Mouse (Mus musculus): Measurements from ENCODE around the gene Gtf3c3.
A peak's percentile ranks its signal among the peaks of the same experiment; 100 is the strongest.

Gtf3c3 gene

GRCm38 (mm10) chr1:54438340-54439079 is at the start of gene Gtf3c3:
Gene Gtf3c3 (minus strand): TSS chr1:54438971.
- Histone ChIP-seq H3K27me3 (ENCODE audit: insufficient read depth, low read length) (no peaks in the 10 kb centered on the region), H3K9me3 (ENCODE audit: low read length) (no peaks in the 10 kb centered on the region), H3K36me3 (ENCODE audit: insufficient read depth, low read length) (peaks cover 27% of the 10 kb centered on the region), H3K4me1 (replicated peaks; ENCODE audit: low read depth, low read length) (peaks cover 13% of the 10 kb centered on the region), H3K4me3 (replicated peaks; ENCODE audit: low read length) (peak within 1 kb of the TSS; percentile 90)
- TF ChIP-seq CTCF (conservative IDR thresholded peaks at IDR 0.05; ENCODE audit: low read length) (no peak), POU5F1 (IDR thresholded peaks at IDR 0.05; ENCODE audit: borderline replicate concordance, low read length) (no peak), NANOG (IDR thresholded peaks at IDR 0.05; ENCODE audit: borderline replicate concordance, low read length) (no peak)

DNA sequence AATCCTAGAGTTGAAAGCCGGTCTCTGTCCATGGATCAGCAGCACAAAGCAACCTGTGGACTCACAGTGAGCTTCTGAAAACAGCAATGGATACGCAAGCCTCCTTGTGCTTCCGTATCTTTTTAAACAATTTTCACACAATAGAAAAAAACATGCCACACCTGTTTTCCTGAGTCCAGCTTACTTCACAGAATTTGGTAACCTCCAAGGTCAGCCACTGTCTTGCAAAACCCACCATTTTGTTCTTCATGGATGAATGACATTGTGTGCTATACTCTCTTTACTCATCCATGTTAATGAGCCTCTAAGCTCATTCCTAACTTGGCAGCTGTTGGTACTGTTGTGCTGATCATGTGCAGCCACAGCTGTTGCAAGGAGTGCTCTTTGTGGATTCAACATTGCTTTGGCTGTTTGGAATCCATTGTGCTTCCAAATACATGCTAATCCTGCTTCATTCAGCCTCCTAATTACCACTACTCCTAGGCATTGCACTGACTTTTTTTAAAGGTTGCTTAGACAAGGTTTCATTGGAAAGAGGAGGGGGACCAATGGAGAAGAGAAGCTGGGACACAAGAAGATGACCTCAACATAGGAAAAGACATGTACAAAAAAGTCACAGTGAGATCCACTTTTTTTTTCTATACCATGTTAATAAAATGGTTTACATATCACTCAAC is 46.1 kb upstream of the Gtf3c3 start:
- H3K4me3 ChIP-seq (replicated peaks; ENCODE audit: low read length), result peak overlapping the region; percentile 61
- H3K36me3 ChIP-seq (ENCODE audit: insufficient read depth, low read length), result peaks cover 50% of the 10 kb centered on the region
- peaks cover 21% of the 10 kb centered on the region for H3K9me3 ChIP-seq (ENCODE audit: low read length)
- peak; percentile 89 for TF ChIP-seq NANOG (IDR thresholded peaks at IDR 0.05; ENCODE audit: borderline replicate concordance, low read length)
- TF ChIP-seq CTCF (conservative IDR thresholded peaks at IDR 0.05; ENCODE audit: low read length), result no peak
- peak; percentile 70 for TF ChIP-seq POU5F1 (IDR thresholded peaks at IDR 0.05; ENCODE audit: borderline replicate concordance, low read length)
- no peaks in the 10 kb centered on the region for H3K27me3 ChIP-seq (ENCODE audit: insufficient read depth, low read length)
- H3K4me1 ChIP-seq (replicated peaks; ENCODE audit: low read depth, low read length), result peaks cover 24% of the 10 kb centered on the region

GRCm38 (mm10) chr1:54480491-54480890 is 41.7 kb upstream of the Gtf3c3 start:
- peaks cover 41% of the 10 kb centered on the region for H3K36me3 ChIP-seq (ENCODE audit: insufficient read depth, low read length)

GRCm38 (mm10) chr1:54468662-54469061 is 29.9 kb upstream of the Gtf3c3 start:
- no peaks in the 10 kb centered on the region for H3K27me3 ChIP-seq (ENCODE audit: insufficient read depth, low read length)
- H3K36me3 ChIP-seq (ENCODE audit: insufficient read depth, low read length), result no peaks in the 10 kb centered on the region; the same call in 1 of the 2 replicates

More at GRCm38 (mm10) chr1:54480491-54480890, 41.7 kb upstream of the Gtf3c3 start:
- TF ChIP-seq CTCF (conservative IDR thresholded peaks at IDR 0.05; ENCODE audit: low read length) (peak; percentile 33), POU5F1 (IDR thresholded peaks at IDR 0.05; ENCODE audit: borderline replicate concordance, low read length) (no peak), NANOG (IDR thresholded peaks at IDR 0.05; ENCODE audit: borderline replicate concordance, low read length) (no peak)
- Histone ChIP-seq H3K9me3 (ENCODE audit: low read length) (no peaks in the 10 kb centered on the region), H3K4me1 (replicated peaks; ENCODE audit: low read depth, low read length) (peaks cover 19% of the 10 kb centered on the region), H3K4me3 (replicated peaks; ENCODE audit: low read length) (no peak overlapping the region), H3K27me3 (ENCODE audit: insufficient read depth, low read length) (no peaks in the 10 kb centered on the region)

DNA sequence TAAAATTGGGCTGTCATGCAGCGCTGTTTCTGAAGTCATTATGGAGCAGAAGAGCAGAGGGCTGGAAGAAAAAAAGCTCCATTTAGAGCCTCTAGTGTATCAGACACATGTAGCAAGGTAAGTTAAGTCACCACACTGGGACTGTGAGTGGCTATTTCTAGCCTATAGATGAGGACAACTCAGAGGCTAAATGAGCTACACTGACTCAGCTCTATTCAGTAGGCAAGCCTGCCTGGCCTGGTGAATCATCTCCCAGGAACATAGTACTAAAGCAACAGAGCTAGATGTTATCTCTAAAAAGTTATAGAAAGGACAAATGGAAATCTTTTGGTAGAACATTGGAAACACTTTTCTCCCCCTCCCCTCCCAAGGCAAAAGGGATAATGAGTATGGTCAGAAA is 28.6 kb upstream of the Gtf3c3 start:
- H3K4me3 ChIP-seq (replicated peaks; ENCODE audit: low read length), result no peak overlapping the region
- no peaks in the 10 kb centered on the region for H3K27me3 ChIP-seq (ENCODE audit: insufficient read depth, low read length)
- peaks cover 12% of the 10 kb centered on the region for H3K9me3 ChIP-seq (ENCODE audit: low read length)
- TF ChIP-seq CTCF (conservative IDR thresholded peaks at IDR 0.05; ENCODE audit: low read length) (no peak), POU5F1 (IDR thresholded peaks at IDR 0.05; ENCODE audit: borderline replicate concordance, low read length) (no peak), NANOG (IDR thresholded peaks at IDR 0.05; ENCODE audit: borderline replicate concordance, low read length) (no peak)
- no peaks in the 10 kb centered on the region; the same call in 1 of the 2 replicates for H3K36me3 ChIP-seq (ENCODE audit: insufficient read depth, low read length)
- peaks cover 5% of the 10 kb centered on the region; the same call in 1 of the 2 replicates for H3K4me1 ChIP-seq (replicated peaks; ENCODE audit: low read depth, low read length)

More at GRCm38 (mm10) chr1:54468662-54469061, 29.9 kb upstream of the Gtf3c3 start:
- H3K4me1 ChIP-seq (replicated peaks; ENCODE audit: low read depth, low read length), result peaks cover 12% of the 10 kb centered on the region
- H3K9me3 ChIP-seq (ENCODE audit: low read length), result peaks cover 2% of the 10 kb centered on the region; the same call in 1 of the 2 replicates
- no peak for TF ChIP-seq NANOG (IDR thresholded peaks at IDR 0.05; ENCODE audit: borderline replicate concordance, low read length)
- H3K4me3 ChIP-seq (replicated peaks; ENCODE audit: low read length), result no peak overlapping the region

DNA sequence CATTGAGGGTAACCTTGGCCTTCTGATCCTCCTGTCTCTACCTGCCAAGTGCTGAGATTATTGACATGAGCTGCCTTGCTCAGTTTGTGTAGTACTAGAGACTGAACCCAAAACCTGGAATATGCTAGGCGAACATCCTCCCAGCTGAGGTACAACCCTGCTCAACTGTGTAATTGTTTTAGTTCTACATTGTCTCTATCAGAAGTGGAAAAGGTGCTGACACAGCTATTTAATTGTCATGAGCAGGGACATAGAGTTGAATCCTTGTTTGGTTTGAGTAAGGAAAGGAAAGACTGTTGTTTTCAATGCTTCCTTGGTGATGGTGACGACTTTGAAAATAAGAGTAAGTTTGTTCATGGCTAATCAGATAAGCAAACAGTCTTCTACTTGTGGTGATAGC is 13.3 kb upstream of the Gtf3c3 start:
- H3K27me3 ChIP-seq (ENCODE audit: insufficient read depth, low read length), result peaks cover 8% of the 10 kb centered on the region; the same call in 1 of the 2 replicates
- H3K4me3 ChIP-seq (replicated peaks; ENCODE audit: low read length), result no peak overlapping the region
- H3K36me3 ChIP-seq (ENCODE audit: insufficient read depth, low read length), result no peaks in the 10 kb centered on the region
- TF ChIP-seq NANOG (IDR thresholded peaks at IDR 0.05; ENCODE audit: borderline replicate concordance, low read length) (no peak), POU5F1 (IDR thresholded peaks at IDR 0.05; ENCODE audit: borderline replicate concordance, low read length) (no peak), CTCF (conservative IDR thresholded peaks at IDR 0.05; ENCODE audit: low read length) (no peak)
- H3K4me1 ChIP-seq (replicated peaks; ENCODE audit: low read depth, low read length), result no peaks in the 10 kb centered on the region
- H3K9me3 ChIP-seq (ENCODE audit: low read length), result no peaks in the 10 kb centered on the region

GRCm38 (mm10) chr1:54448833-54449232 is 10.1 kb upstream of the Gtf3c3 start:
- no peaks in the 10 kb centered on the region for H3K9me3 ChIP-seq (ENCODE audit: low read length)
- H3K36me3 ChIP-seq (ENCODE audit: insufficient read depth, low read length), result no peaks in the 10 kb centered on the region
- peaks cover 14% of the 10 kb centered on the region for H3K4me1 ChIP-seq (replicated peaks; ENCODE audit: low read depth, low read length)
- peaks cover 10% of the 10 kb centered on the region; the same call in 1 of the 2 replicates for H3K27me3 ChIP-seq (ENCODE audit: insufficient read depth, low read length)
- no peak for TF ChIP-seq NANOG (IDR thresholded peaks at IDR 0.05; ENCODE audit: borderline replicate concordance, low read length)
- TF ChIP-seq POU5F1 (IDR thresholded peaks at IDR 0.05; ENCODE audit: borderline replicate concordance, low read length), result no peak
- TF ChIP-seq CTCF (conservative IDR thresholded peaks at IDR 0.05; ENCODE audit: low read length), result no peak
- no peak overlapping the region for H3K4me3 ChIP-seq (replicated peaks; ENCODE audit: low read length)

- peaks cover 24% of the 10 kb centered on the region for H3K4me1 ChIP-seq (replicated peaks; ENCODE audit: low read depth, low read length)
- H3K27me3 ChIP-seq (ENCODE audit: insufficient read depth, low read length), result peaks cover 5% of the 10 kb centered on the region; the same call in 1 of the 2 replicates
- TF ChIP-seq POU5F1 (IDR thresholded peaks at IDR 0.05; ENCODE audit: borderline replicate concordance, low read length), result peak; percentile 63; the same call in 1 of the 2 replicates
- no peak for TF ChIP-seq CTCF (conservative IDR thresholded peaks at IDR 0.05; ENCODE audit: low read length)
- no peak for TF ChIP-seq NANOG (IDR thresholded peaks at IDR 0.05; ENCODE audit: borderline replicate concordance, low read length)
- H3K36me3 ChIP-seq (ENCODE audit: insufficient read depth, low read length), result no peaks in the 10 kb centered on the region
- no peaks in the 10 kb centered on the region for H3K9me3 ChIP-seq (ENCODE audit: low read length)
- H3K4me3 ChIP-seq (replicated peaks; ENCODE audit: low read length), result no peak overlapping the region
These were observed 4.9 kb upstream of the Gtf3c3 start for GRCm38 (mm10) chr1:54443641-54444040.
